ENCODE assay signal across 11 mouse cellular contexts in the genomic region with DNA sequence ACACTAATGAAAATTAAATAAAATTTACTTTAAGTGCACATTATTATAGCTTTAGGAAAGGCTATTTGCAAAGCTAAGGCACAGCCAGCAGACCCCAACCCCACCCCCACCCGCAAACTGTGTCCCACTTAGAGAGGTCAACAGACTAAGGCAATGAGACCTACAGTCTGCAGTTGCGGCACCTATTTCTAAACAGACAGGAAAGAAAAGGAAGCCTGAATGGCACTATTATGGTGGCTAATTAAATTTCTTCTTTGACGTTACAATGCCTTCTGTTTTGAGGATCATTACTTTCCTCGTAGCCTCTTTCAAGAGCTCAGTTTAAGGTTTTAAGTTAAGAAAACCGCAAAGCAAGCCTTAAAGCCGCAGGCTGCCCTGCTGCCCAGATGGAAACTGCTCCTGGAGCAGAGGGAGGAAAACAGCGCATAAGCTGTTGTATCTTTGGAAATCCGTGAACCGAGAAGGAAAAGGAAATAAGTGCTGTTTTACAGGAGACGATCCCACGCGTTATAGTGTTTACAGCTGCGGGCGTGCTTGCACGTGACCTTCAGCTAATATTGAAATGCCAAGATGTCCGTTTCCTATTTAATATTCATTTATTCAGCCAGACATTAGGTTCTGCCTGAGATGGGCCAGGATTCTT.
DNase-seq lines count a peak whose midpoint lies in the region; ATAC-seq and TF ChIP-seq lines count a peak whose summit lies in the region.
"Had no signal": no experiment of that assay in that cellular context is flagged by ENCODE, and none has a peak within 500 bp of the region (broad histone marks: within the 10 kb centered on the region; RNA-seq: fewer than 3 reads in every experiment).

No protein-coding gene starts in this region.

- H3K27ac ChIP-seq in layer of hippocampus, adult 2 months, result peak overlapping the region; percentile 59; the same call in 1 of the 2 replicates
- H3K27ac ChIP-seq in embryonic facial prominence, embryonic 15.5 days (replicated peaks), result no peak overlapping the region
- H3K27ac ChIP-seq in hindbrain, embryonic 16.5 days (ENCODE audit: low read depth, low read length), result no peak overlapping the region
- no peak overlapping the region for H3K27ac ChIP-seq in midbrain, postnatal 0 days (ENCODE audit: low read depth, low read length)
- H3K27ac ChIP-seq: heart, embryonic 13.5 days had no signal

- peaks cover 3% of the 10 kb centered on the region; the same call in 1 of the 2 replicates for H3K4me1 ChIP-seq in embryonic facial prominence, embryonic 15.5 days
- H3K4me1 ChIP-seq in hindbrain, embryonic 16.5 days (ENCODE audit: control insufficient read depth, insufficient read depth, low read depth, low read length), result no peaks in the 10 kb centered on the region
- no peaks in the 10 kb centered on the region for H3K4me1 ChIP-seq in midbrain, postnatal 0 days (ENCODE audit: insufficient read depth, low read length)
- H3K4me1 ChIP-seq: heart, embryonic 13.5 days had no signal

- peak overlapping the region; percentile 41 for H3K4me3 ChIP-seq in layer of hippocampus, adult 2 months
- peak overlapping the region; percentile 22 for H3K4me3 ChIP-seq in embryonic facial prominence, embryonic 15.5 days (replicated peaks)
- H3K4me3 ChIP-seq in hindbrain, embryonic 16.5 days (ENCODE audit: low read length), result peak overlapping the region; percentile 8; the same call in 1 of the 2 replicates
- peak overlapping the region; percentile 6; the same call in 1 of the 2 replicates for H3K4me3 ChIP-seq in midbrain, postnatal 0 days (ENCODE audit: low read depth, low read length)
- H3K4me3 ChIP-seq: erythroblast, embryonic 14.5 days; heart, embryonic 13.5 days had no signal

- WGBS in embryonic facial prominence, embryonic 15.5 days, result 25% methylated on average over 16 of the region's 16 CpGs
- WGBS in hindbrain, embryonic 16.5 days, result 42% methylated on average over 16 of the region's 16 CpGs
- WGBS in midbrain, postnatal 0 days, result 59% methylated on average over 16 of the region's 16 CpGs

- no peaks in the 10 kb centered on the region for H3K36me3 ChIP-seq in embryonic facial prominence, embryonic 15.5 days
- H3K36me3 ChIP-seq in hindbrain, embryonic 16.5 days (ENCODE audit: control insufficient read depth, insufficient read depth, low read length), result no peaks in the 10 kb centered on the region
- no peaks in the 10 kb centered on the region for H3K36me3 ChIP-seq in midbrain, postnatal 0 days (ENCODE audit: insufficient read depth, low read length)
- H3K36me3 ChIP-seq: heart, embryonic 13.5 days had no signal

- H3K9ac ChIP-seq in embryonic facial prominence, embryonic 15.5 days, result no peak overlapping the region
- no peak overlapping the region for H3K9ac ChIP-seq in hindbrain, embryonic 16.5 days (ENCODE audit: low read depth, low read length)
- H3K9ac ChIP-seq in midbrain, postnatal 0 days (replicated peaks; ENCODE audit: low read length, poor library complexity, severe bottlenecking), result no peak overlapping the region; the same call in 1 of the 2 replicates
- H3K9ac ChIP-seq: heart, embryonic 13.5 days had no signal

- ATAC-seq in embryonic facial prominence, embryonic 15.5 days (ENCODE audit: insufficient number of reproducible peaks, low FRiP score, low TSS enrichment, low read depth), result no peak
- 0 out of 2 replicates have a peak, but pooled peaks have one; percentile 37 for ATAC-seq in hindbrain, embryonic 16.5 days
- ATAC-seq in midbrain, postnatal 0 days (ENCODE audit: low FRiP score), result no peak
- no peak for ATAC-seq in megakaryocyte, adult 5-6 weeks (ENCODE audit: poor library complexity, severe bottlenecking)

- TF ChIP-seq CTCF in layer of hippocampus, adult 2 months (conservative IDR thresholded peaks at IDR 0.05), result no peak
- no peak for TF ChIP-seq CTCF in midbrain, postnatal 0 days (IDR thresholded peaks at IDR 0.05)

- peak in 1 of 2 experiments; percentile 18 for DNase-seq in layer of hippocampus, adult 2 months (ENCODE audit: low spot score in 2 of 2)
- DNase-seq in layer of hippocampus, adult 9-10 months (ENCODE audit: low spot score), result no peak
- no peak for DNase-seq in midbrain, postnatal 0 days (ENCODE audit: low spot score)
- DNase-seq in thymus, adult 18-20 months, result no peak
- DNase-seq: kidney, postnatal 25 days; thymus, postnatal 25 days had no signal

- H3K27me3 ChIP-seq in embryonic facial prominence, embryonic 15.5 days, result no peaks in the 10 kb centered on the region
- H3K27me3 ChIP-seq in hindbrain, embryonic 16.5 days (replicated peaks; ENCODE audit: control insufficient read depth, insufficient read depth, low read length), result no peaks in the 10 kb centered on the region
- no peaks in the 10 kb centered on the region for H3K27me3 ChIP-seq in midbrain, postnatal 0 days (ENCODE audit: insufficient read depth, low read length)
- H3K27me3 ChIP-seq: heart, embryonic 13.5 days had no signal

- no peaks in the 10 kb centered on the region for H3K9me3 ChIP-seq in embryonic facial prominence, embryonic 15.5 days (replicated peaks)
- no peaks in the 10 kb centered on the region for H3K9me3 ChIP-seq in hindbrain, embryonic 16.5 days (ENCODE audit: control insufficient read depth, low read length)
- H3K9me3 ChIP-seq in midbrain, postnatal 0 days (ENCODE audit: low read length), result no peaks in the 10 kb centered on the region
- H3K9me3 ChIP-seq: heart, embryonic 13.5 days had no signal

- H3K4me2 ChIP-seq in embryonic facial prominence, embryonic 15.5 days (replicated peaks), result peak overlapping the region; percentile 24; the same call in 1 of the 2 replicates
- peak overlapping the region; percentile 41 for H3K4me2 ChIP-seq in hindbrain, embryonic 16.5 days (ENCODE audit: low read length)
- peak overlapping the region; percentile 16; the same call in 1 of the 2 replicates for H3K4me2 ChIP-seq in midbrain, postnatal 0 days (ENCODE audit: low read depth, low read length, poor library complexity, severe bottlenecking)
- H3K4me2 ChIP-seq: heart, embryonic 13.5 days had no signal
